Mouse (Mus musculus) limb, embryonic 14.5 days (tissue): ENCODE results near the gene Cebpa. TPM values are rescaled to one million over a fixed set of nuclear protein-coding genes. Genes with fewer than 3 reads are reported as not detected.

ENCODE experiments used
- ATAC-seq: fragments of 200-750 bp; cut with Nextera tagmentation; 2 replicates; pipeline ENCODE4 v1.8.0; 2017; ENCODE audit warnings: low read depth, moderate number of reproducible peaks, moderate TSS enrichment; ENCODE audit not compliant: low FRiP score
- DNase-seq: peaks from one replicate; pipeline ENCODE4 v3.0.0-alpha.2; 2015; ENCODE audit warnings: low spot score
- H3K27ac ChIP-seq: fragments of 300-500 bp; sonication (generic); replicated peaks from 2 replicates; pipeline ENCODE4 v1.5.1; 2014; ENCODE audit warnings: low read depth, mild to moderate bottlenecking, low read length, moderate library complexity, mixed read lengths
- H3K27me3 ChIP-seq: fragments of 300-500 bp; sonication (generic); 2 replicates; pipeline ENCODE4 v1.6.1; 2014; ENCODE audit warnings: low read length, mixed read lengths; ENCODE audit not compliant: control insufficient read depth, insufficient read depth
- H3K36me3 ChIP-seq: fragments of 300-500 bp; sonication (generic); 2 replicates; pipeline ENCODE4 v1.6.1; 2014; ENCODE audit warnings: mild to moderate bottlenecking, low read length, moderate library complexity, mixed read lengths; ENCODE audit not compliant: control insufficient read depth, insufficient read depth
- H3K4me1 ChIP-seq: fragments of 300-500 bp; sonication (generic); 2 replicates; pipeline ENCODE4 v1.6.1; 2014; ENCODE audit warnings: antibody characterized with exemption, low read length, mixed read lengths; ENCODE audit not compliant: control insufficient read depth, insufficient read depth
- H3K4me2 ChIP-seq: fragments of 300-500 bp; sonication (generic); replicated peaks from 2 replicates; pipeline ENCODE4 v1.6.1; 2014; ENCODE audit warnings: low read depth, mild to moderate bottlenecking, low read length, moderate library complexity; ENCODE audit not compliant: severe bottlenecking
- H3K4me3 ChIP-seq: fragments of 300-500 bp; sonication (generic); replicated peaks from 2 replicates; pipeline ENCODE4 v1.5.1; 2014; ENCODE audit warnings: low read length
- H3K9ac ChIP-seq: fragments of 300-500 bp; sonication (generic); 2 replicates; pipeline ENCODE4 v1.6.1; 2014; ENCODE audit warnings: mild to moderate bottlenecking, low read depth, low read length, moderate library complexity; ENCODE audit not compliant: severe bottlenecking
- H3K9me3 ChIP-seq: fragments of 300-500 bp; sonication (generic); 2 replicates; pipeline ENCODE4 v1.6.1; 2016; ENCODE audit warnings: low read length; ENCODE audit not compliant: control insufficient read depth
- POLR2A ChIP-seq: fragments of 200-500 bp; IDR thresholded peaks from 2 replicates; pipeline ENCODE4 v1.8.0; 2012; ENCODE audit warnings: inconsistent platforms, mild to moderate bottlenecking, moderate library complexity, borderline replicate concordance; ENCODE audit not compliant: insufficient read depth, insufficient read length; ENCODE audit errors: extremely low read depth
- WGBS: fragments of 180-500 bp; shearing (Covaris S2); extraction: QIAGEN DNeasy Blood & Tissue Kit; methylation state at CpG from one replicate; pipeline ENCODE4 v1.1.7; 2014; 5-methylcytosine and 5-hydroxymethylcytosine counted together
- polyA plus RNA-seq, 2 experiments: library from polyadenylated mRNA; depleted of rRNA in 1 of 2; stranded (reverse) in 1 of 2; unstranded in 1 of 2; fragments of >200 nt; fragmentation: Nextera tagmentation in 1 of 2; extraction: Ambion mirVana in 1 of 2; gene quantifications; 2 replicates each; pipeline versions ENCODE4 v1.2.1 to v1.2.3; 2012 to 2014

Cebpa gene
- polyA plus RNA-seq, 2 experiments: 14.6 to 25.4 TPM

DNA sequence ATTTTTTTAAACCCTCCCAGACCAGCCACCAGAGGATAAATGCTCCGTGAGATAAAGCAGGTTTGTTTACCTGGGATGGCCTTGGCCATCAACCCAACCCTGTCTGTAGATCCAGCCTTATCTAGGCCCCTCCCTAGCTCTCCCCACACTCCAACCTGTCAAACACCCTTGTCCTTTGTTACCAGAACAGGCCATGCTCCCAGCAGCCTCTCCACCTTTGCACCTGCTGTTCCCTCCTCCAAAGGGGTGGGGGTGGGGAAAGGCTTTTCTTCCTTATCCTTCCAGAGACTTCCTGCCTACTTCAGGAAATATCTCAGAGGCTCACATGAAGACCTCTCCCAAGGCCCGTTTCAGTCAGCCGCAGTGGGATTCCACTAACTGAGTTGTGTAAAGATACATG lies 2.6 kb upstream of the Cebpa start:
- 52% methylated on average over 3 of the region's 3 CpGs for WGBS
- Histone ChIP-seq H3K36me3 (no peaks in the 10 kb centered on the region), H3K27me3 (peaks cover 35% of the 10 kb centered on the region), H3K4me1 (peaks cover 7% of the 10 kb centered on the region), H3K4me2 (no peak overlapping the region), H3K4me3 (no peak overlapping the region), H3K9ac (no peak overlapping the region), H3K9me3 (no peaks in the 10 kb centered on the region), H3K27ac (no peak overlapping the region)
- no peak for TF ChIP-seq POLR2A
- ATAC-seq (no peak), DNase-seq (no peak)

DNA sequence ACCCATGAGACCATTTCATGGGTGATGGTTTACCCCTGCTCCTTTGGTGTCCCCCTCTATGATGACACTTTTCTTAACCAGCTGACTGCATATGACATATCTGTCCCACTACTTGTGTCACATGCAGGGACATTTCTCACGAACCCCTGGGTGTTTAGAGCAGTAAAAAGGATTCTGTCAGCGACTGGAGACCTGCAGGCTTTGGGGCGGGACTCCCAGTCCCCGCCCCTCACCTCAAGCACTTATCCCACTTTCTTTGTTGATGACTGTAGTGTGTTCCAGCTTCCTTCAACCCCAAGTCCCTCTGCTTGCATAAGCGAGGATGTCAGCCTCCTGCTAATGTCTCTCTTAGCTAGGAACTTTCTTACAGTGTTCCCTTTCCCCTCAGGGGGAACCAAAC lies 2.0 kb upstream of the Cebpa start:
- TF ChIP-seq POLR2A: no peak
- Histone ChIP-seq H3K9ac (no peak overlapping the region), H3K4me1 (peaks cover 7% of the 10 kb centered on the region), H3K4me2 (peak overlapping the region; percentile 86), H3K36me3 (no peaks in the 10 kb centered on the region), H3K9me3 (no peaks in the 10 kb centered on the region), H3K4me3 (peak overlapping the region; percentile 58; the same call in 1 of the 2 replicates), H3K27me3 (peaks cover 41% of the 10 kb centered on the region), H3K27ac (no peak overlapping the region)
- no peak for ATAC-seq
- DNase-seq: no peak
- WGBS: 34% methylated on average over 5 of the region's 5 CpGs

DNA sequence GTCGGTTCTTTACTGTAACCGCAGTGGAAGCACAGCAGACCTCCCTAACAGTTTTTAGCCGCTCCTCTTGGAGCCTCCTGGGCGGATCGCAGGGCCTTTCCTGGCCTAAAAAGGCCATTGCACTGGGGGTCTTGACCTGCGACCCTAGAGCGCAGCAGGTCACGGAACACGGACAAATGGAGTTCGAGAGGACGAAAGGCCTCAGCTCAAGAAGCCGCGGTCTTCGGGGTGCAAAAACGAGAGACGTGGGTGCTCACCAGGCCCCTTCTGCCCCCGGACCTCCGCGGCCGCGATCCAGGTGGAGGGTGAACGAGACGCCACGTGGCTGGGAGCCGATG lies 1.4 kb upstream of the Cebpa start:
- DNase-seq (no peak), ATAC-seq (no peak)
- Histone ChIP-seq H3K27ac (no peak overlapping the region), H3K9ac (peak overlapping the region; percentile 61), H3K9me3 (no peaks in the 10 kb centered on the region), H3K27me3 (peaks cover 47% of the 10 kb centered on the region), H3K36me3 (no peaks in the 10 kb centered on the region), H3K4me2 (peak overlapping the region; percentile 86), H3K4me1 (peaks cover 7% of the 10 kb centered on the region), H3K4me3 (peak overlapping the region; percentile 58)
- under 1% methylated on average over 25 of the region's 25 CpGs for WGBS
- TF ChIP-seq POLR2A: no peak

DNA sequence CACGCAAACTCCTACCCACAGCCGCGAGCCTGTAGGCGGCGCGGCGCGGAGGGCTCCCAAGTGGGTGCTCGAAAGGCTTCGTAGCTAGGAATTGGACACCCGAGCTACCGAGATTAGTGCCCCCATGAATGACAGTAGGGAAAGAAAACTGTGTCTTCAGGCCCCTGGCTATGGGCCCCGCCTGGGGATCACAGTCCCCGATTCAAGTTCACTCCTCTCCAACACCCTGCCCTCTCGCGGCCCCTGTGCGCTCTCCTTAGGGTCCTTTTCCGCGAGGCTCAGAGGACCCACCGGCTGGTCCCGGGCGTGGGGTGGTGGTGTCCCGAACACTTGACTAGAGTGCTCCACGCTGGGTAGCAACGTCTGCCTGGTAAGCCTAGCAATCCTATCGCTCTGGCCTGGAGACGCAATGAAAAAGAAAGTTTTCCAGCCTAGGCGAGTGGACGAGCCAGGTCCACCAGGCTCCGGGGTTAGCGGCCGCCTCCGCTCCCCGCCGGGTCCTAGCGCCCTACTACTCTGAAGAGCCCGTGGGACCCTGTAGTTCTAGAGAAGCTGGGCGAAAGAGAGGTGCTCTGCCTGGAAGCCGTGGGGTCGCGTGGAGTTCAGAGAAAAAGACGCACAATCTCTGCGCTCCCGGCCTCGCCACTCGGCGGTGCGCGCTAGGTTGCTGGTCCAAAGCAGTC lies 853 bp upstream of the Cebpa start:
- peak overlapping the region; percentile 61 for H3K9ac ChIP-seq
- H3K4me1 ChIP-seq: peaks cover 7% of the 10 kb centered on the region
- ATAC-seq: peak; percentile 78
- peak overlapping the region; percentile 86 for H3K4me2 ChIP-seq
- WGBS: 1% methylated on average over 49 of the region's 49 CpGs
- peak overlapping the region; percentile 58 for H3K4me3 ChIP-seq
- no peaks in the 10 kb centered on the region for H3K36me3 ChIP-seq
- peak; percentile 86 for DNase-seq
- H3K27ac ChIP-seq: peak overlapping the region; percentile 59
- H3K27me3 ChIP-seq: peaks cover 49% of the 10 kb centered on the region
- H3K9me3 ChIP-seq: no peaks in the 10 kb centered on the region
- TF ChIP-seq POLR2A: no peak

DNA sequence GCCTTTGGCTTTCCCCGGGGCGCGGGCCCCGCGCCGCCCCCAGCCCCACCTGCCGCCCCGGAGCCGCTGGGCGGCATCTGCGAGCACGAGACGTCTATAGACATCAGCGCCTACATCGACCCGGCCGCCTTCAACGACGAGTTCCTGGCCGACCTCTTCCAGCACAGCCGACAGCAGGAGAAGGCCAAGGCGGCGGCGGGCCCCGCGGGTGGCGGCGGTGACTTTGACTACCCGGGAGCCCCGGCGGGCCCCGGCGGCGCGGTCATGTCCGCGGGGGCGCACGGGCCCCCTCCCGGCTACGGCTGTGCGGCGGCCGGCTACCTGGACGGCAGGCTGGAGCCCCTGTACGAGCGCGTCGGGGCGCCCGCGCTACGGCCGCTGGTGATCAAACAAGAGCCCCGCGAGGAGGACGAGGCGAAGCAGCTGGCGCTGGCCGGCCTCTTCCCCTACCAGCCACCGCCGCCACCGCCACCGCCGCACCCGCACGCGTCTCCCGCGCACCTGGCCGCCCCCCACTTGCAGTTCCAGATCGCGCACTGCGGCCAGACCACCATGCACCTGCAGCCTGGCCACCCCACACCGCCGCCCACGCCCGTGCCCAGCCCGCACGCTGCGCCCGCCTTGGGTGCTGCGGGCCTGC lies 533 bp downstream of the Cebpa start:
- DNase-seq (no peak), ATAC-seq (peak; percentile 9)
- Histone ChIP-seq H3K9ac (peak overlapping the region; percentile 61), H3K36me3 (no peaks in the 10 kb centered on the region), H3K4me3 (peak overlapping the region; percentile 58), H3K4me1 (peaks cover 7% of the 10 kb centered on the region), H3K4me2 (peak overlapping the region; percentile 86), H3K27ac (no peak overlapping the region), H3K27me3 (peaks cover 49% of the 10 kb centered on the region), H3K9me3 (no peaks in the 10 kb centered on the region)
- WGBS: under 1% methylated on average over 33 of the region's 83 CpGs
- no peak for TF ChIP-seq POLR2A
